Mouse (Mus musculus) midbrain, embryonic 15.5 days (tissue): ENCODE data around the gene Slco2a1. TPM values are rescaled to one million over a fixed set of nuclear protein-coding genes. Genes with fewer than 3 reads are reported as not detected.
A peak's percentile ranks its signal among the peaks of the same experiment; 100 is the strongest.

Experiments
- ATAC-seq: fragments of 200-750 bp; cut with Nextera tagmentation; replicated peaks from 2 replicates; pipeline ENCODE4 v1.8.0; 2017; ENCODE audit warnings: moderate TSS enrichment
- H3K27ac ChIP-seq: fragments of 300-500 bp; sonication (generic); 2 replicates; pipeline ENCODE4 v1.5.1; 2015; ENCODE audit warnings: mild to moderate bottlenecking, inconsistent platforms
- H3K27me3 ChIP-seq: fragments of 300-500 bp; sonication (generic); replicated peaks from 2 replicates; pipeline ENCODE4 v1.6.1; 2015; ENCODE audit warnings: inconsistent platforms
- H3K36me3 ChIP-seq: fragments of 300-500 bp; sonication (generic); replicated peaks from 2 replicates; pipeline ENCODE4 v1.6.1; 2015; ENCODE audit warnings: inconsistent platforms
- H3K4me1 ChIP-seq: fragments of 300-500 bp; sonication (generic); 2 replicates; pipeline ENCODE4 v1.6.1; 2015; ENCODE audit warnings: inconsistent platforms
- H3K4me2 ChIP-seq: fragments of 300-500 bp; sonication (generic); 2 replicates; pipeline ENCODE4 v1.6.1; 2015; ENCODE audit warnings: inconsistent platforms, mild to moderate bottlenecking, moderate library complexity
- H3K4me3 ChIP-seq: fragments of 300-500 bp; sonication (generic); 2 replicates; pipeline ENCODE4 v1.5.1; 2015; ENCODE audit warnings: mild to moderate bottlenecking, inconsistent platforms
- H3K9ac ChIP-seq: fragments of 300-500 bp; sonication (generic); 2 replicates; pipeline ENCODE4 v1.6.1; 2015; ENCODE audit warnings: mild to moderate bottlenecking, inconsistent platforms
- H3K9me3 ChIP-seq: fragments of 300-500 bp; sonication (generic); 2 replicates; pipeline ENCODE4 v1.6.1; 2016; ENCODE audit warnings: inconsistent platforms
- WGBS: fragments of 180-500 bp; shearing (Covaris S2); methylation state at CpG from one replicate; pipeline ENCODE4 v1.1.7; 2015; ENCODE audit warnings: mixed read lengths; 5-methylcytosine and 5-hydroxymethylcytosine counted together
- polyA plus RNA-seq: library from polyadenylated mRNA; unstranded; fragments of >200 nt; fragmentation: Nextera tagmentation; extraction: Ambion mirVana; gene quantifications from 2 replicates; pipeline ENCODE4 v1.2.1, GENCODE M21; 2015

Gene Slco2a1
- 3.0 and 3.5 TPM in 2 replicates for polyA plus RNA-seq

- Histone ChIP-seq H3K27ac (peak within 1 kb of the TSS; percentile 73), H3K4me3 (no peak within 1 kb of the TSS), H3K9me3 (no peaks in the 10 kb centered on the region), H3K4me1 (peaks cover 26% of the 10 kb centered on the region), H3K9ac (no peak within 1 kb of the TSS), H3K27me3 (no peaks in the 10 kb centered on the region), H3K4me2 (no peak within 1 kb of the TSS), H3K36me3 (no peaks in the 10 kb centered on the region)
- 91% methylated on average over 8 of the region's 8 CpGs for WGBS
- no peak for ATAC-seq
Observed at GRCm38 (mm10) chr9:102988462-102988861, at the start of gene Slco2a1. TSS of gene Slco2a1 (plus strand) at chr9:102988712.

- ATAC-seq = no peak
Observed at GRCm38 (mm10) chr9:102942221-102942620, 46.3 kb upstream of the Slco2a1 start.

DNA sequence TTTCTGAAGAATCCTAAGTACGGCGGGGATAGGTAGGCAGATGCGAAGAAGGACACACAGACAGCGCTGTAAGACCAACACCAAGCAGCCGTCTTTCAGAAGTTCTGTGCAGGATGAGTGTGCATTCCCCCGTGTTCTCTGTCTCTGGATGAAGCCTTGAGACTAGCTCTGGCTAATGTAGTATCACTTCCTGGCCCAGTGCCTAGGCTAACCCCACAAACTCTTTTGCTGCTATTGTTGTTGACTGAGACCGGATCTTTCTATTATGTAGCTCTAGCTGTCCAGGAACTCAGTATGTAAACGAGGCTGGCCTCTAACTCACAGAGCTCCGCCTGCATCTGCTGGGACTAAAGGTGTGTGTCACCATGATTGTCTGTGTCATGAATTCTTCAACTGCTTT is 43.6 kb upstream of the Slco2a1 start:
- H3K9me3 ChIP-seq = no peaks in the 10 kb centered on the region; the same call in 1 of the 2 replicates
- no peak for ATAC-seq

More at GRCm38 (mm10) chr9:102942221-102942620, 46.3 kb upstream of the Slco2a1 start:
- no peaks in the 10 kb centered on the region; the same call in 1 of the 2 replicates for H3K9me3 ChIP-seq
- H3K4me1 ChIP-seq = no peaks in the 10 kb centered on the region
- no peak overlapping the region for H3K27ac ChIP-seq
- H3K27me3 ChIP-seq = no peaks in the 10 kb centered on the region
- H3K36me3 ChIP-seq = no peaks in the 10 kb centered on the region
- 83% methylated on average over 4 of the region's 4 CpGs for WGBS
- no peak overlapping the region for H3K4me3 ChIP-seq
- H3K4me2 ChIP-seq = no peak overlapping the region
- H3K9ac ChIP-seq = no peak overlapping the region

DNA sequence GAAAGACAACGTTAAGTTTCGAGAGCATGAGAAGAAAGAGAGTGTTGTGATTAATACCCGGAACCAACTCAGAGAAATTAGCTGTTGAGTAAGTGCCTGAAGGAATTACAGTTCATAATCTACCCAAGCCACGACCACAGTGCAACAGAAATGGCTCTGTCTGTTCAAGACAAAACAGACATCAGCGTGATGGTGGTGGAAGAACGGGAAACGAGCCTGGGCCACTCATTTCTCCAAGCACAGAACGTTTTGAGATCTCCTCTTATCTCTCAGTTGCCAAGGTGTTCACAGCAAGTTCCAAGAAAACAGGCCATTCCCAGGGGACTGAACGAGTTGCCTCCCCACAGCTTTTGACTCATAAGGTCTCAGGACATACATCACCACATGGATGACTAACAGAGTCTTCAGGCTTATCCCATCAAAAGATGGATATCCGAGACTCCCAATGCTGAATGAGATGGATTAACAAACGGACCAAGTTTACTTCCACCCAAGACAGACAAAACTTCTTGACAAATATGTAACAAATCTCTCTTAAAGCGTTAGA is 42.0 kb upstream of the Slco2a1 start:
- Histone ChIP-seq H3K4me2 (no peak overlapping the region), H3K4me3 (no peak overlapping the region), H3K27me3 (no peaks in the 10 kb centered on the region), H3K36me3 (no peaks in the 10 kb centered on the region), H3K9ac (no peak overlapping the region), H3K9me3 (no peaks in the 10 kb centered on the region; the same call in 1 of the 2 replicates), H3K4me1 (no peaks in the 10 kb centered on the region), H3K27ac (no peak overlapping the region)
- ATAC-seq = no peak
- WGBS = 87% methylated on average over 12 of the region's 12 CpGs

More for the DNA sequence above, 43.6 kb upstream of the Slco2a1 start:
- no peaks in the 10 kb centered on the region for H3K4me1 ChIP-seq
- H3K4me3 ChIP-seq = no peak overlapping the region
- 88% methylated on average over 9 of the region's 9 CpGs for WGBS
- no peaks in the 10 kb centered on the region for H3K27me3 ChIP-seq
- no peak overlapping the region for H3K27ac ChIP-seq
- no peak overlapping the region for H3K4me2 ChIP-seq
- H3K36me3 ChIP-seq = no peaks in the 10 kb centered on the region
- no peak overlapping the region for H3K9ac ChIP-seq

- no peaks in the 10 kb centered on the region for H3K36me3 ChIP-seq
- H3K9ac ChIP-seq = no peak overlapping the region
- no peak overlapping the region for H3K27ac ChIP-seq
- WGBS = 70% methylated on average over 5 of the region's 5 CpGs
- no peaks in the 10 kb centered on the region for H3K4me1 ChIP-seq
- no peaks in the 10 kb centered on the region for H3K9me3 ChIP-seq
- no peak overlapping the region for H3K4me3 ChIP-seq
- H3K4me2 ChIP-seq = no peak overlapping the region
- H3K27me3 ChIP-seq = no peaks in the 10 kb centered on the region
- no peak for ATAC-seq
Observed at GRCm38 (mm10) chr9:102948706-102949105, 39.8 kb upstream of the Slco2a1 start.

DNA sequence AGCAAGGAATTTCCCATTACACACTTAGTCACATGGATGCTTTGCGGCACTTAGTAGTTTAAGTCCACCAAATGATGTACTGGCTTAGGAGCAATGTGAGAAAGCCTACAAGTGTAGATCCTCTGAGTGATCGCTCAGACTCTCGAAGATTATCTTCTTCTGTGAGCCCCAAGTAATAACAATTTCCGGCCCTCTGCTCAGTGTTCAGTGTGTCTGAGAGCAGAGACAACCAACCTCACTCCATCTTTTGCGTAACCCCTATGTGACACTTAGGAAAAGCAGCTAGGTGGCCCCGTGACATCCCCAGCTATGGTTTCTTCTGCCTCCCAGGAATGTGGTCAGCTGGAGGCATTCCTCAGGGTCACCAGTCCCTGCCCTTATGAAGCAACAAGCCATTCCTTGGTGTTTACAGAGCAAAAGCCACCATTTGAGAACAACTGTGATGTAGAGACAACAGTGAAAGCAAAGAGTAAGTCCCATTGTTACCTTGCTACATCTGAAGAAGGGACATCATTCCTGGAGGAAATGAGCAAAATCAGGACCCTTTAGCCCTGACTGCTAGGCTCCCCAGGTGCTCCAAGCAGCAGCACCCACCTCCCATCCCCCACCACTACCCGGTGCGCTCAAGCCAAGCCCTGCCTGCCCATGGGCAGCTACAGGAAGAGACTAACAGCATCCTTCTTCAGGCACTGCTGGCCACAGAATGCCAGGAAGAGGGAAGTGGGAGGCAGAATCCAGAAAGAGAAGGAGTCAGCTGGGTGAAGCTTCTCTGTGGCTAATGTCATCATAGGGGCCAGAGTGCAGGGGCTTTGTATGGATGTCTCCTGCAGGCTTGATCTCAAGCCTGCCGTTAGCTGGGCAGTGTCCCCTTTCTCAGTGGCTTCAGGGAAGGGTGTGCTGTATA is 37.2 kb upstream of the Slco2a1 start:
- Histone ChIP-seq H3K36me3 (no peaks in the 10 kb centered on the region), H3K4me2 (no peak overlapping the region), H3K27ac (no peak overlapping the region), H3K9me3 (no peaks in the 10 kb centered on the region), H3K27me3 (no peaks in the 10 kb centered on the region), H3K9ac (no peak overlapping the region), H3K4me3 (no peak overlapping the region), H3K4me1 (no peaks in the 10 kb centered on the region)
- ATAC-seq = no peak
- WGBS = 90% methylated on average over 9 of the region's 9 CpGs

- ATAC-seq = no peak
- WGBS = 84% methylated on average over 3 of the region's 3 CpGs
Observed at GRCm38 (mm10) chr9:102955866-102956265, 32.6 kb upstream of the Slco2a1 start.

GRCm38 (mm10) chr9:102958703-102959102 is 29.8 kb upstream of the Slco2a1 start:
- no peak for ATAC-seq
- Histone ChIP-seq H3K4me3 (no peak overlapping the region), H3K36me3 (no peaks in the 10 kb centered on the region), H3K4me2 (no peak overlapping the region), H3K9me3 (no peaks in the 10 kb centered on the region), H3K4me1 (peaks cover 5% of the 10 kb centered on the region; the same call in 1 of the 2 replicates), H3K27me3 (no peaks in the 10 kb centered on the region), H3K9ac (no peak overlapping the region), H3K27ac (no peak overlapping the region)
- 88% methylated on average over 6 of the region's 6 CpGs for WGBS

More at GRCm38 (mm10) chr9:102955866-102956265, 32.6 kb upstream of the Slco2a1 start:
- Histone ChIP-seq H3K36me3 (no peaks in the 10 kb centered on the region), H3K4me1 (no peaks in the 10 kb centered on the region), H3K4me2 (no peak overlapping the region), H3K4me3 (no peak overlapping the region), H3K9me3 (no peaks in the 10 kb centered on the region), H3K27ac (no peak overlapping the region), H3K27me3 (no peaks in the 10 kb centered on the region), H3K9ac (no peak overlapping the region)

DNA sequence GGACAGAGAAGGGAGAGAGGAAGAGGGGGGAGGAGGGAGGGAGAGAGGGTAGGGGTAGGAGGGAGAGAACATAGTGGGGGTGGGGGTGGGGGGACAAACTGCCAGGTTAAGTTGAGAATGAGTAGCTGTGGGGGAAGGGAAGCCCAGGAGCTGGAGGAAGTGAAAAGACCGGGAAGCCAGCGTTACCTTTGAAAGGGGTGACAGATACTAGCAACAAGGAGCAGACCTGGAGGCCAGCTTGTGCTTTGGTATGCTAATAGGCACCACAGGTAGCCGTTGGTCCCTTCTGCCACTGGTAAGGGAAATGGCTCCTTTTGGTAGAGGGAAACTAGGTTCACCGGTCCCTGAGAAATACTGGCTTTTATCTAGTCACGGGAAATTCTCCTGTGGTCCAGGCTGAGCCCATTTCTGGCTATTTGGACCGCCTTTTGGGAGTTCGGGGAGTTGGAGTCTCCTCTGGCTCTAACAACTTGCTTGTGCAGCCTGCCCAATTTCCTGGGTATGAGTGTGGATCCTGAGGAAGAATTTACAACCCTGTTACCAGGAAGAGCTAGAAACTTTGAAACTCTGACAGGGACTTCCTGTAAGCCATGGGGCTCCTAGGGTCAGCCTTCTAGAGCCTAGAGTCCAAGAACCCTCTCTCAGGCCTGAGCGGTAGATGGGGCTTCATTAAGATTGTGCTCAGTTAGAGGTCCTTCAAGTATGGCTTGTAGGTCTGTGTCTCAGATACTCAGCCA is 27.0 kb upstream of the Slco2a1 start:
- Histone ChIP-seq H3K4me3 (no peak overlapping the region), H3K27ac (no peak overlapping the region), H3K9ac (no peak overlapping the region), H3K27me3 (no peaks in the 10 kb centered on the region), H3K36me3 (no peaks in the 10 kb centered on the region), H3K4me1 (peaks cover 5% of the 10 kb centered on the region; the same call in 1 of the 2 replicates), H3K9me3 (no peaks in the 10 kb centered on the region), H3K4me2 (no peak overlapping the region)
- ATAC-seq = no peak
- WGBS = 29% methylated on average over 8 of the region's 8 CpGs

- no peak overlapping the region for H3K27ac ChIP-seq
- H3K4me3 ChIP-seq = no peak overlapping the region
- no peak for ATAC-seq
- H3K36me3 ChIP-seq = no peaks in the 10 kb centered on the region
- H3K4me1 ChIP-seq = peaks cover 5% of the 10 kb centered on the region; the same call in 1 of the 2 replicates
- no peaks in the 10 kb centered on the region for H3K27me3 ChIP-seq
- no peak overlapping the region for H3K4me2 ChIP-seq
- WGBS = 76% methylated on average over 10 of the region's 10 CpGs
- H3K9ac ChIP-seq = no peak overlapping the region
- H3K9me3 ChIP-seq = no peaks in the 10 kb centered on the region
Observed at GRCm38 (mm10) chr9:102962093-102962788, 26.3 kb upstream of the Slco2a1 start.

GRCm38 (mm10) chr9:102963321-102963720 is 25.2 kb upstream of the Slco2a1 start:
- H3K27ac ChIP-seq = no peak overlapping the region
- no peaks in the 10 kb centered on the region for H3K27me3 ChIP-seq
- H3K4me3 ChIP-seq = no peak overlapping the region
- no peak overlapping the region for H3K9ac ChIP-seq
- H3K4me1 ChIP-seq = peaks cover 5% of the 10 kb centered on the region; the same call in 1 of the 2 replicates
- no peaks in the 10 kb centered on the region for H3K9me3 ChIP-seq
- WGBS = 75% methylated on average over 7 of the region's 7 CpGs
- no peak overlapping the region for H3K4me2 ChIP-seq
- ATAC-seq = no peak
- no peaks in the 10 kb centered on the region for H3K36me3 ChIP-seq
